Mouse (Mus musculus): ENCODE data around the gene Rpl6.
A peak's percentile ranks its signal among the peaks of the same experiment; 100 is the strongest.

Rpl6 gene

GRCm38 (mm10) chr5:121204132-121205089, at the start of gene Rpl6:
Gene Rpl6, plus strand, starts transcription at chr5:121204481.
- DNase-seq, result peak; percentile 70

GRCm38 (mm10) chr5:121156121-121156520, 48.2 kb upstream of the Rpl6 start:
- no peak for DNase-seq

GRCm38 (mm10) chr5:121157017-121157416, 47.3 kb upstream of the Rpl6 start:
- no peak for DNase-seq

DNA sequence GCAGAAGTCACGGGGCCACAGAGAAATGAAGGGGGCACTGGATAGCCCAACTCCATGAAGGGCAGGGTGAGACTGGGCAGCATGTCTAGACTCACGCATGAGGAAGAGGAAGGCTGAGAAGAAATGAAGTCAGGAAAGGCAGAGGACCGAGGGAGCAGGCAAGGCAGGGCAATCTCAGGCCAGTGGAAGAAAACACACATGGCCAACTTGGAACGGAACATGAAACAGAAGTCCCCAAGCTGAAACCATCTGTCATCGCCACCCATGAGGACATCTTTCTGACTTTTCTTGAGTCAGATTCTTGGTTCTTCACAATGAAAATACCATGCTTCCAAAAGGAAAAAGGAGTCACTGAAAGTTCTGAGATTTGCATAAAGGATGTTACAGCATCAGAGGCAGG, 46.8 kb upstream of the Rpl6 start:
- DNase-seq, result no peak

DNA sequence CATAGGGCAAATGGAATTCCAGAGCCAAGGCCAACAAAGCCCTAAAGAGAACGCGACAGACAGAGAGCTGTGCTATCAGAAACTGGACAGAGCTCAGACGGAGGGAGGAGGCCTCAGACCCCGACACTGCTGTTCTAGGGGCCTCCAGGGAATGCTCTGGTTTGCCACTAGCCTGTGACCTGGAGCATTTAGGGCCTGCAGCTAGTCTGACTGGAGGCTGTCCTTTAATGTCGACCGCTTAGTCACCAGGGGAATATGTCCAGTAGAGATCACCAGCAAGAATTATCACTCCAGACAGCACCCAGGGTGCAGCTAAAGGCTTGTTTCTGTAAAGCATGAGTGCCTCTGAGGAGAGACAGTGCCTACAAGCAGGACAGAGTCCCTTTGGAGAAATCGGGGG, 45.3 kb upstream of the Rpl6 start:
- DNase-seq, result no peak

DNA sequence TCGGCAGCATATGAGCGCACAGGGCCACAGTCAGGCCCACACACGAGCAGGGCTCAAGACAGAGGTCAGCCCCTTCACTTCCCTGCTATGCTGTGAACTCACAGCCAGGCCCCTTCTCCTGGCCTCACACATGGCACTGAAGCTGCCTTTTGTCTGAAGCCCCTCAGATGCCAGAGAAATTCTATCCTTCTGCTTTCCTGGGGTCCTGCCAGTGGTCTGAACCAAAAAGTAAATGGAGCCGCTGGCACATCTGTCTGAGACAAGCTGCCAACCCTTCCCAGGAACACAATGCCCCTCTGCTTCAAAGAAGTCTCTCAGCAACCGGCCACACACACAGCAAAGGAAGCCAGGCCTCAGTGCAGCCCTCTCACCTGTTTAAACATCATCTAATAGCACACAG, 42.0 kb upstream of the Rpl6 start:
- DNase-seq, result no peak

GRCm38 (mm10) chr5:121162923-121163322, 41.4 kb upstream of the Rpl6 start:
- no peak for DNase-seq

- DNase-seq, result no peak
Measured at GRCm38 (mm10) chr5:121166884-121167283, 37.4 kb upstream of the Rpl6 start.

- DNase-seq, result no peak
Measured at GRCm38 (mm10) chr5:121169588-121169987, 34.7 kb upstream of the Rpl6 start.

DNA sequence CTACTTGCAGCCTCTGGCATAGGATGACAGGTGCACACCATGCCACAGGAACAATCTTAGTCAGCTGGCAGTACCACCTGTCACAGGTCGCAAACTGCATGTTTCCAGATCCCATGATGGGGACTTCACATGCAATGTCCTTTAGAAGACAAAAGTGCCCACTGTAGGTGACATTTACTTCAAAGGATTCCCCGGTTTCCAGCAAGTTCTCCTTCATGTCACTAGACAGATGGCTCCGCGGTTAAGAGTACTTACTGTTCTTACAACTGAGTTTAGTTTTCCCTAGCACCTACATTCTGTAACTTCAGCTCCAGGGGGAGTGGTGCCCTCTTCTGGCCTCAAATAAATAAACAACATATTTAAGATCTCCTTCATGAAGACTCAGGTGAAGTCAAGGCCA, 31.4 kb upstream of the Rpl6 start:
- DNase-seq, result peak; percentile 45

DNA sequence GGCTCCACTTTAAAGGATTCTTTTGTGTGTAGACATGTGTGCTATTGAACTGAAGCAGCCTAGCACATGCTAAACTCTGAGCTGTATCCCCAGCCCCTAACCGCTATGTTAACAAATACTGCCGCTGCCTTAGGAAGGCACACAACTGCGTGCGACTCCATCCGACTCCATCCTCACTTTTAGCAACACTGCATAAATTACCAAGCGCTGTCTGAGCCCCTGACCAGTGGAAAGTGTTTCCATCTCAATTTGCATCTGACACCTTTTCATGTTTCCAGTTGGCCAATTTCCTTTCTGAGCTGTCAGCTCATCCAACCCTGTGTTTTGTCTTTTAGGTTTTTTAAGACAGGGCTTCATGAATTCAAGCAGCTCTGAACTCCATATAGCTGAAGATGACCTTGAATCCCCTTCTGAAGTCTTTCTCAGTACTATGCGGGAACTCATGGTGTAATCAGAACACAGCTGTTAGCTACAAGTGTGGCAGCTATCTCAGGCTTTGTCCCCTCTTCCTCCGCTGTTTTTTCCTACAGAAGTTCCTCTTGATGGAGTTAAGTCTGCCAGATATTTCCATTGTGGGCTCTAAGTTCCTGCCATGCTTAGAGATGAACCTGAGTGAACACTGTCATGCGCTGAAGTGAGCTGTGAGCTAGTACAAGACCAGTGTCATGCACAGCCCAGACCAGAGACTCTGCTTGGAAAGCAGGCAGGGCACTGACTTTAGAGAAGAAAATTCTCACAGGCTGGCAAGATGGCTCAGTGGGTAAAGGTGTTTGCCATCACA, 25.0 kb upstream of the Rpl6 start:
- DNase-seq, result no peak

- no peak for DNase-seq
Measured at GRCm38 (mm10) chr5:121183269-121183668, 21.0 kb upstream of the Rpl6 start.

GRCm38 (mm10) chr5:121184375-121184774, 19.9 kb upstream of the Rpl6 start:
- DNase-seq, result no peak

- DNase-seq, result peak; percentile 22
Measured at GRCm38 (mm10) chr5:121184945-121185551, 19.2 kb upstream of the Rpl6 start.

DNA sequence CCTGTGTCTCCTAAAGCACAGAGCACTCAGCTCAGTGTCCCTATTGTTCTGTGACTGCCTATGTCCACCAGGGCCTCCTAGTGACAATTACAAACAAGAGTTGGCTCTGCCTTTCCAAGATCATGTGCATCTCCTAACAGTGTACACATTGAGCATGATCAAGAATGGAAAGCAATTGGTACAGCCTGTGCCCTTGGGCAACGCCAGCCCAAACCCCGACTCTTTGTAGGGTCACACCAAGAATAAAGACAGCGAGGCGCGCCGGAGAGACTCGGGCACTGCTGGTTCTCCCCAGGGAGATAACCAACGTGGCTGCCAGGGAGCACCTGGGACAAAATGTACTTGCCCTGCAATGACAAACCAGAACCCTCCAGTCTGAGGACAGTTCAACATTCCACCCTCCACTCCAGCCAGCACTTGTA, 16.7 kb upstream of the Rpl6 start:
- DNase-seq, result peak; percentile 29

- no peak for DNase-seq
Measured at GRCm38 (mm10) chr5:121188265-121188664, 16.0 kb upstream of the Rpl6 start.

- no peak for DNase-seq
Measured at GRCm38 (mm10) chr5:121189182-121189581, 15.1 kb upstream of the Rpl6 start.

DNA sequence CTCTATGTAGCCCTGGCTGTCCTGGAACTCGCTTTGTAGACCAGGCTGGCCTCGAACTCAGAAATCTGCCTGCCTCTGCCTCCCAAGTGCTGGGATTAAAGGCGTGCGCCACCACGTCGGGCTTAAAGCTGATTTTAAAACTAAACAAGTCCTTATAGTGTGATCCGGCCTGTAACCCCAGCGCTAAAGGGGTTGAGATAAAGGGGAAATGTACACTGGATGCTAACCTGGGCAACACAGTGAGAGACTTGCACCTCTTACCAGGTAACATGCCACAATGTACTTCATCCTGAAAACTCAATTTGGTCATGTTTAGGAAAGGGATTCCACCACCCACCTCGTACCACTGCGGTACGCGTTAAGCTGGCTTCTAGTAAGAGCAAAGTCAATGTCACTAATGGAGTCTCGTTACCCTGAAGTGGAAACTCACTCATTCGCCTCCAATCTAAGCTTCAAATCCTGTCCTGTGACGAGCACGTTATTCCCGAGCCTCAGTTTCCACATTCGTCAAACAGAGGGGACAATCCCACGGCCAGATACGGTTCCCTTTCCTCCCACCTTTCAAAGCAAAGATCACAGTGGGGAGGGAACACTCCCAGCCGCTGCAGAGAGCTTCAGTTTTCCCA, 14.0 kb upstream of the Rpl6 start:
- peak; percentile 22 for DNase-seq

- peak; percentile 83 for DNase-seq
Measured at GRCm38 (mm10) chr5:121190836-121191583, 13.3 kb upstream of the Rpl6 start, which contains the start of gene Ptpn11. Gene Ptpn11, minus strand, starts transcription at chr5:121191397.

GRCm38 (mm10) chr5:121191584-121191906, 12.7 kb upstream of the Rpl6 start:
- no peak for DNase-seq

DNA sequence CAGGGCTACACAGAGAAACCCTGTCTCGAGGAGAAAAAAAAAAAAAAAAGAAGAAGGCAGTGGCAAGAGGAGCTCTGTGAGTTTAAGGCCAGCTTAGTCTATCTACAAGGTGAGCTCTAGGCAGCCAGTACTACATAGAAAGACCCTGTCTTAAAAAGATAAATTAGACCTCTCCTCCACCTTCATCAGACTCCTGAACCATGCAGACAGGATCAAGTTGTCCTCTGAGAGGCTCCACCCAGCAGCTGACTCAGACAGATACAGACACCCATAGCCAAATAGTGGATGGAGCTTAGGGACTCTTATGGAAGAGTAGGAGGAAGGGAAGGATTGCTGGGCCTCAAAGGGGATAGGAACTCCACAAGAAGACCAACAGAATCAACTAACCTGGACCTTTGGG, 10.1 kb upstream of the Rpl6 start:
- DNase-seq, result no peak

- no peak for DNase-seq
Measured at GRCm38 (mm10) chr5:121196764-121197163, 7.5 kb upstream of the Rpl6 start.

Data from cerebellum, adult 11 months (tissue).